Mouse (Mus musculus): ENCODE results near the gene Efhc1. TPM values are rescaled to one million over a fixed set of nuclear protein-coding genes. Genes with fewer than 3 reads are reported as not detected.

Efhc1 gene
- 6.1 TPM for polyA plus RNA-seq (2021)

GRCm38 (mm10) chr1:20951300-20951763 lies at the start of gene Efhc1:
Gene Efhc1, plus strand, starts transcription at chr1:20951626.
- H3K27me3 ChIP-seq: no peaks in the 10 kb centered on the region
- peak; percentile 93 for ATAC-seq
- CTCF ChIA-PET: interaction anchor here (1.0 to 2.9 kb wide), 3 partner anchors 46 to 150 kb away, joined by 3 to 11 read pairs (median 4); no protein-coding TSS in a partner anchor
- peak; percentile 27 for DNase-seq (ENCODE audit: low read depth, low spot score)
- no peak for TF ChIP-seq CTCF (IDR thresholded peaks at IDR 0.05)
- POLR2A ChIA-PET: interaction anchor here (0.6 kb wide), 1 partner anchor 54 kb away, joined by 3 read pairs; no protein-coding TSS in a partner anchor
- in situ Hi-C loops (cut with MboI; ENCODE audit: low pct_unique_long_range_greater_than_20kb): no loop called here

- CTCF ChIA-PET: no interaction called here
- POLR2A ChIA-PET: interaction anchor here (0.7 kb wide), 1 partner anchor 76 kb away, joined by 4 read pairs; no protein-coding TSS in a partner anchor
- ATAC-seq (no peak), DNase-seq (ENCODE audit: low read depth, low spot score) (no peak)
- in situ Hi-C loops (cut with MboI; ENCODE audit: low pct_unique_long_range_greater_than_20kb): no loop called here
- H3K27me3 ChIP-seq: no peaks in the 10 kb centered on the region
- no peak for TF ChIP-seq CTCF (IDR thresholded peaks at IDR 0.05)
These were observed 45.8 kb upstream of the Efhc1 start for GRCm38 (mm10) chr1:20905501-20906127.

- TF ChIP-seq CTCF (IDR thresholded peaks at IDR 0.05): no peak
- POLR2A ChIA-PET: no interaction called here
- H3K27me3 ChIP-seq: no peaks in the 10 kb centered on the region
- in situ Hi-C loops (cut with MboI; ENCODE audit: low pct_unique_long_range_greater_than_20kb): no loop called here
- CTCF ChIA-PET: interaction anchor here (1.1 kb wide), 1 partner anchor 10 kb away, joined by 3 read pairs; no protein-coding TSS in a partner anchor
- ATAC-seq (no peak), DNase-seq (ENCODE audit: low read depth, low spot score) (no peak)
These were observed 45.3 kb upstream of the Efhc1 start for GRCm38 (mm10) chr1:20906128-20906515.

- no peak for DNase-seq (ENCODE audit: low read depth, low spot score)
- CTCF ChIA-PET: no interaction called here
- in situ Hi-C loops (cut with MboI; ENCODE audit: low pct_unique_long_range_greater_than_20kb): no loop called here
- no peak for TF ChIP-seq CTCF (IDR thresholded peaks at IDR 0.05)
- H3K27me3 ChIP-seq: no peaks in the 10 kb centered on the region
- POLR2A ChIA-PET: no interaction called here
- no peak for ATAC-seq
These were observed 42.9 kb upstream of the Efhc1 start for GRCm38 (mm10) chr1:20908541-20908940.

- no peak for DNase-seq (ENCODE audit: low read depth, low spot score)
- in situ Hi-C loops (cut with MboI; ENCODE audit: low pct_unique_long_range_greater_than_20kb): no loop called here
- no peaks in the 10 kb centered on the region for H3K27me3 ChIP-seq
- peak; percentile 62 for ATAC-seq
- TF ChIP-seq CTCF (IDR thresholded peaks at IDR 0.05): no peak
- CTCF ChIA-PET: interaction anchor here (0.8 kb wide), 1 partner anchor 12 kb away, joined by 3 read pairs; no protein-coding TSS in a partner anchor
- POLR2A ChIA-PET: no interaction called here
These were observed 39.3 kb upstream of the Efhc1 start for GRCm38 (mm10) chr1:20912115-20912514.

GRCm38 (mm10) chr1:20912527-20913171 lies 38.8 kb upstream of the Efhc1 start:
- H3K27me3 ChIP-seq: no peaks in the 10 kb centered on the region
- no peak for DNase-seq (ENCODE audit: low read depth, low spot score)
- no peak for ATAC-seq
- ChIA-PET POLR2A (no interaction called here), CTCF (interaction anchor here (0.8 kb wide), 1 partner anchor 12 kb away, joined by 3 read pairs; no protein-coding TSS in a partner anchor)
- in situ Hi-C loops (cut with MboI; ENCODE audit: low pct_unique_long_range_greater_than_20kb): no loop called here
- TF ChIP-seq CTCF (IDR thresholded peaks at IDR 0.05): no peak

- no peaks in the 10 kb centered on the region for H3K27me3 ChIP-seq
- in situ Hi-C loops (cut with MboI; ENCODE audit: low pct_unique_long_range_greater_than_20kb): no loop called here
- ATAC-seq: no peak
- ChIA-PET CTCF (interaction anchor here (1.4 kb wide), 1 partner anchor 8 kb away, joined by 3 read pairs; no protein-coding TSS in a partner anchor), POLR2A (no interaction called here)
- TF ChIP-seq CTCF (IDR thresholded peaks at IDR 0.05): no peak
- no peak for DNase-seq (ENCODE audit: low read depth, low spot score)
These were observed 36.7 kb upstream of the Efhc1 start for GRCm38 (mm10) chr1:20914769-20915168.

- no peaks in the 10 kb centered on the region for H3K27me3 ChIP-seq
- ATAC-seq: no peak
- POLR2A ChIA-PET: no interaction called here
- in situ Hi-C loops (cut with MboI; ENCODE audit: low pct_unique_long_range_greater_than_20kb): no loop called here
- TF ChIP-seq CTCF (IDR thresholded peaks at IDR 0.05): no peak
- CTCF ChIA-PET: no interaction called here
- no peak for DNase-seq (ENCODE audit: low read depth, low spot score)
These were observed 35.8 kb upstream of the Efhc1 start for GRCm38 (mm10) chr1:20915608-20916007.

GRCm38 (mm10) chr1:20917496-20918050 lies 33.9 kb upstream of the Efhc1 start:
- DNase-seq (ENCODE audit: low read depth, low spot score) (no peak), ATAC-seq (no peak)
- ChIA-PET POLR2A (no interaction called here), CTCF (interaction anchor here (0.7 kb wide), 1 partner anchor 22 kb away, joined by 3 read pairs; no protein-coding TSS in a partner anchor)
- in situ Hi-C loops (cut with MboI; ENCODE audit: low pct_unique_long_range_greater_than_20kb): no loop called here
- no peak for TF ChIP-seq CTCF (IDR thresholded peaks at IDR 0.05)
- no peaks in the 10 kb centered on the region for H3K27me3 ChIP-seq

- H3K27me3 ChIP-seq: no peaks in the 10 kb centered on the region
- CTCF ChIA-PET: interaction anchor here (1.1 to 1.2 kb wide), 2 partner anchors 10 to 20 kb away, joined by 4 to 5 read pairs; no protein-coding TSS in a partner anchor
- ATAC-seq: no peak
- DNase-seq (ENCODE audit: low read depth, low spot score): no peak
- POLR2A ChIA-PET: no interaction called here
- in situ Hi-C loops (cut with MboI; ENCODE audit: low pct_unique_long_range_greater_than_20kb): no loop called here
- no peak for TF ChIP-seq CTCF (IDR thresholded peaks at IDR 0.05)
These were observed 31.7 kb upstream of the Efhc1 start for GRCm38 (mm10) chr1:20919728-20920127.

- DNase-seq (ENCODE audit: low read depth, low spot score): no peak
- ChIA-PET CTCF (no interaction called here), POLR2A (no interaction called here)
These were observed 30.3 kb upstream of the Efhc1 start for GRCm38 (mm10) chr1:20921081-20921528.

More at GRCm38 (mm10) chr1:20921081-20921528, 30.3 kb upstream of the Efhc1 start:
- ATAC-seq: no peak
- TF ChIP-seq CTCF (IDR thresholded peaks at IDR 0.05): no peak
- H3K27me3 ChIP-seq: no peaks in the 10 kb centered on the region
- in situ Hi-C loops (cut with MboI; ENCODE audit: low pct_unique_long_range_greater_than_20kb): no loop called here

All from Patski (cell line).